Comparison of ENCODE assay signal across 15 mouse cellular contexts in the genomic region with DNA sequence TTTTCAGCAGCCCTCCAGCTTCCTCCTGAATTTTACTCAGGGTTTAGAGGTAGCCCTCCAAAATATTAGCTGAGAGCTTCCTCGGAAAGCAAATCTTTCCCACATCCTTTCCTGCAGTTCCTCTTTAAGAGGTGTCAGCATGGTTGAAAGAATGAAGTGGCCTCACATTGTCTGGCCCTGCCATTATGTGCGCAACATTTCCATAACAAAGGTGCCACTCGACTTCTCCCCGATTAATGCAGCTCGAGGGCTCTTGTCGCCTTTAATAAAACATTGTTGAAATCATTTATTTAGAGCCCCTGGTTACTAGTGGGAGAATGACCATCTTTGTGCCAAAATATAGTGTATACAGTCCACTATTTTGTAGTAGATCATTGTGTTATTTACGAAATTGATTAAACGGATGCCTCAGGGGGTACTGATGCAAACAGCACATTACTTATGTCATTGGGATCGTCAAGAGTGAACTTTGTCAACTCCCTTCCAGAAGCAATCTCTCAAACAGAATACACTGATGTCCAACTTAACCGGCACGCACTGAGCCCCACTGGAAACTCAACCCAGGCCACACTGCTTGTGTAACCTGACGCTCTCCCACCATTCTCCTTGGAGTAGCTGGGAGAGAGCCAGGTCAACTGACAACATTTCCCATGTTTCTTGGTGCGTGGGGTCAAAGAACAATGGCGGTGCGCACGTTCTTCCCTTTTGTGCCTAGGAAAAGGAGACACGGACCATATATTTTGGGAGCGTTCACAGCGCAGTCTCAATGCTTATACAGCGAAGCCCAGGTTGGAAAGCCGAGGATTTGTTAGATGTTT. TPM values are rescaled to one million over a fixed set of nuclear protein-coding genes. Genes with fewer than 3 reads are reported as not detected.
A peak's percentile ranks its signal among the peaks of the same experiment; 100 is the strongest.
DNase-seq lines count a peak whose midpoint lies in the region; ATAC-seq and TF ChIP-seq lines count a peak whose summit lies in the region.
"Had no signal": no experiment of that assay in that cellular context is flagged by ENCODE, and none has a peak within 500 bp of the region (broad histone marks: within the 10 kb centered on the region; RNA-seq: fewer than 3 reads in every experiment).

No protein-coding gene starts in this region.

- H3K36me3 ChIP-seq in forebrain, embryonic 11.5 days (ENCODE audit: control insufficient read depth, insufficient read depth, low read length): no peaks in the 10 kb centered on the region
- no peaks in the 10 kb centered on the region for H3K36me3 ChIP-seq in forebrain, postnatal 0 days (ENCODE audit: insufficient read depth)
- peaks cover 5% of the 10 kb centered on the region; the same call in 1 of the 2 replicates for H3K36me3 ChIP-seq in embryonic facial prominence, embryonic 12.5 days

- peak; percentile 54 for DNase-seq in forebrain, embryonic 11.5 days (ENCODE audit: low spot score)
- DNase-seq in forebrain, postnatal 0 days: no peak
- DNase-seq in ES-CJ7 (ENCODE audit: low read depth, low spot score): peak; percentile 42
- peak; percentile 65 for DNase-seq in mesoderm, embryonic 11.5 days (ENCODE audit: low read depth, low spot score)
- DNase-seq in frontal cortex, postnatal 14 days (ENCODE audit: low spot score in 2 of 2): no peak
- no peak for DNase-seq in left cerebral cortex, postnatal 4 days
- DNase-seq in left cerebral cortex, adult 9 months (ENCODE audit: low spot score in 2 of 2): no peak
- DNase-seq: adrenal gland, postnatal 10 days; cerebellum, postnatal 25 days; heart, postnatal 14 days; kidney, postnatal 25 days; liver, postnatal 0 days; lung, postnatal 36 days had no signal

- H3K9ac ChIP-seq in forebrain, embryonic 11.5 days (ENCODE audit: low read length): no peak overlapping the region
- H3K9ac ChIP-seq in forebrain, postnatal 0 days: no peak overlapping the region
- H3K9ac ChIP-seq in embryonic facial prominence, embryonic 12.5 days: no peak overlapping the region
- H3K9ac ChIP-seq: liver, postnatal 0 days had no signal

- peak; percentile 45 for ATAC-seq in forebrain, embryonic 11.5 days (replicated peaks; ENCODE audit: low FRiP score)
- no peak for ATAC-seq in forebrain, postnatal 0 days
- no peak for ATAC-seq in embryonic facial prominence, embryonic 12.5 days (ENCODE audit: insufficient number of reproducible peaks, insufficient read depth, low FRiP score, low TSS enrichment)
- ATAC-seq: intestine, postnatal 0 days; liver, postnatal 0 days had no signal

- whole genome bisulfite sequencing in forebrain, embryonic 11.5 days: 39% methylated on average over 21 of the region's 21 CpGs
- 32% methylated on average over 21 of the region's 21 CpGs for WGBS in forebrain, postnatal 0 days
- WGBS in embryonic facial prominence, embryonic 12.5 days: 60% methylated on average over 21 of the region's 21 CpGs

- intact Hi-C loops in left cerebral cortex, postnatal 4 days (cut with DNase I): no loop called here

- no peak for TF ChIP-seq CTCF in forebrain, postnatal 0 days (IDR thresholded peaks at IDR 0.05; ENCODE audit: low read depth)

- H3K27ac ChIP-seq in forebrain, embryonic 11.5 days (ENCODE audit: low read depth, low read length): peak overlapping the region; percentile 99
- no peak overlapping the region for H3K27ac ChIP-seq in forebrain, postnatal 0 days (ENCODE audit: low read depth, low read length)
- H3K27ac ChIP-seq in embryonic facial prominence, embryonic 12.5 days: 0 out of 2 replicates have a peak overlapping the region, but pooled peaks have one; percentile 23

- peaks cover 19% of the 10 kb centered on the region for H3K4me1 ChIP-seq in forebrain, embryonic 11.5 days (replicated peaks; ENCODE audit: control insufficient read depth, insufficient read depth, low read length)
- no peaks in the 10 kb centered on the region for H3K4me1 ChIP-seq in forebrain, postnatal 0 days (ENCODE audit: insufficient read depth)
- H3K4me1 ChIP-seq in embryonic facial prominence, embryonic 12.5 days: peaks cover 28% of the 10 kb centered on the region

- H3K9me3 ChIP-seq in forebrain, embryonic 11.5 days (ENCODE audit: control insufficient read depth, low read length): no peaks in the 10 kb centered on the region; the same call in 1 of the 2 replicates
- H3K9me3 ChIP-seq in forebrain, postnatal 0 days (ENCODE audit: low read length): no peaks in the 10 kb centered on the region
- no peaks in the 10 kb centered on the region for H3K9me3 ChIP-seq in embryonic facial prominence, embryonic 12.5 days

- no peak overlapping the region for H3K4me3 ChIP-seq in forebrain, embryonic 11.5 days (ENCODE audit: low read depth, low read length)
- H3K4me3 ChIP-seq in forebrain, postnatal 0 days (ENCODE audit: low read depth, low read length): no peak overlapping the region
- no peak overlapping the region for H3K4me3 ChIP-seq in embryonic facial prominence, embryonic 12.5 days

- H3K4me2 ChIP-seq in forebrain, embryonic 11.5 days (ENCODE audit: low read depth, low read length, severe bottlenecking): 0 out of 2 replicates have a peak overlapping the region, but pooled peaks have one; percentile 15
- H3K4me2 ChIP-seq in forebrain, postnatal 0 days (ENCODE audit: low read depth): no peak overlapping the region
- no peak overlapping the region for H3K4me2 ChIP-seq in embryonic facial prominence, embryonic 12.5 days (replicated peaks)

- peaks cover 16% of the 10 kb centered on the region for H3K27me3 ChIP-seq in forebrain, embryonic 11.5 days (ENCODE audit: control insufficient read depth, insufficient read depth, low read length)
- peaks cover 8% of the 10 kb centered on the region; the same call in 1 of the 2 replicates for H3K27me3 ChIP-seq in forebrain, postnatal 0 days (ENCODE audit: insufficient read depth, low read length)
- peaks cover 6% of the 10 kb centered on the region; the same call in 1 of the 2 replicates for H3K27me3 ChIP-seq in embryonic facial prominence, embryonic 12.5 days

RNA-seq across cellular contexts. Expression of a gene that starts 6.1 kb away (rescaled TPM):
- polyA plus RNA-seq in forebrain, embryonic 11.5 days (2014; fragmentation: Nextera tagmentation; extraction: Ambion mirVana): 185 and 192 TPM in 2 replicates
- 23.5 and 40.9 TPM in 2 replicates for total RNA-seq in forebrain, postnatal 0 days (2014; rRNA removed)
- 22.4 and 23.1 TPM in 2 replicates for polyA plus RNA-seq in forebrain, postnatal 0 days (2015; fragmentation: Nextera tagmentation; extraction: Ambion mirVana)
- polyA plus RNA-seq in embryonic facial prominence, embryonic 12.5 days (2016; fragmentation: Nextera tagmentation; extraction: Ambion mirVana): 261 and 307 TPM in 2 replicates
- 10 to 100 TPM; 13.0 to 14.4 TPM for total RNA-seq in left cerebral cortex, postnatal 4 days (2021)

Comparison
In these comparisons a context has a peak if more than half of its experiments do, and no peak if none do; other contexts are left out.
1. DNase-seq: peak in forebrain, embryonic 11.5 days (single experiment), ES-CJ7 (single experiment) and mesoderm, embryonic 11.5 days (single experiment); none in forebrain, postnatal 0 days (single experiment), frontal cortex, postnatal 14 days (0 of 2), left cerebral cortex, postnatal 4 days (single experiment) and left cerebral cortex, adult 9 months (0 of 2).